Mouse (Mus musculus): ENCODE measurements at regions not wholly inside any gene's neighbourhood (a gene's known extent, or its start where the extent isn't known, plus 50 kb on each side); places are given as distances from the start of the nearest gene placed in this dataset.

- Histone ChIP-seq H3K4me3 (no peak overlapping the region), H3K27ac (no peak overlapping the region)
- TF ChIP-seq CTCF (IDR thresholded peaks at IDR 0.05), result no peak
- intact Hi-C loops (cut with DNase I), result no loop called here
- DNase-seq (ENCODE audit: extremely low spot score in 1 of 2, low spot score in 2 of 2), result no peak
Measured at GRCm38 (mm10) chr4:140297912-140298620, 51.5 kb upstream of the Igsf21 start.
